Mouse (Mus musculus) olfactory bulb, adult 2 months (tissue): ENCODE measurements around the gene Slc26a8.

ENCODE experiments used
- CTCF ChIP-seq: fragments of 200-500 bp; IDR thresholded peaks from 2 replicates; pipeline ENCODE4 v1.5.1; 2012; ENCODE audit warnings: low read depth, mild to moderate bottlenecking, low read length, moderate library complexity; ENCODE audit not compliant: insufficient read depth
- POLR2A ChIP-seq: fragments of 200-500 bp; IDR thresholded peaks from 2 replicates; pipeline ENCODE4 v1.6.1; 2012; ENCODE audit warnings: mild to moderate bottlenecking, low read depth, low read length, moderate library complexity; ENCODE audit not compliant: insufficient read depth

DNA sequence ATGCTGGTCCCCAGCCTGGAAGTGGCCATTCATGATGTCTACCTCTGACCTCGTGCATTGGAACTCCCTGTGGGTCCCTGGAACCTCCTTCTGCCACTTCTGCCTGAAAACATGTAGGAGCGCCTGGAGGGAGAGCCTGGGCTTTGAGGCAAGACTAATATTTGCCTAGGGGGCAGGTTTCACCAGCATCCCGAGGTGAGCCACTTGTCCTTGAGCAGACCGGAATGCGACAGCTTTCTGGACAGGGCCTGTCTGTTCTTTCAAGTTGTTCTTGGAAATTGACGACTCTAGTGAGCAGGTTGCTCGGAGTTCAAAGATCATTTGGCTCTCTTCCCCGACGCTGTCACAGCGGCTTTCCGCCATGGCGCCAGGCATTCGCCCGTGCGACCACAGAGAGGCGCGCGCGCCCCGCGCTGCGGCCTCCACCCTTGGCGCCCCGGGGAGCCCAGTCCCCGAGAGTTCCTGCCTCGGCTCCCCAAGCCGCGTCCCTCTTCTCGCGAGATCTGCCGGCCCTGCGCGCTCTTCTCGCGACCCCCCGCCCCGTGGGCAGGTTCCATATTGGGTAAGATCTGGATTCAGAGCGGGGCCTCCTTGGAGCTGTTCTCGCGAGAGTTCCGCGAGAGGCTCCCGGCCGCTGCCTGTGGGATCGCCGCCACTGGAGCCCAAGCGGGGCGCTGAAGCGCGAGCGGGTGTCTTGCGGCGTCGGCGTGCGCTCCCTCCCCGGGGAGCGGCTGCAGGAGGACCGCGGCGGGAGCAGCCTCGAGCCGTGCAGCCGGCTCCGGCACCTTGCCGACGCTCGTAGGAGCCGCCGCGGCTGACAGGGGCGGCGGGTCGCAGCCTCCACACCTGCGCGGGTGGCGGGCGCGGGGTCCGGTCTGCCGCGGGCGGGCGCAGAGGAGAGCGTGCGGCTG, 998 bp upstream of the Slc26a8 start, which contains the start of gene Mapk14:
- TF ChIP-seq CTCF: peak; percentile 74
- peak; percentile 100 for TF ChIP-seq POLR2A
